Mouse (Mus musculus) ovary, postnatal 36 days (tissue): Measurements from ENCODE around the gene Emg1.
"Not testable (repeated sequence)": the region's sequence is repeated elsewhere in the genome, so short reads cannot be mapped to it uniquely, and the experiment has no call there.

Source experiments
- DNase-seq: peaks from one replicate; pipeline ENCODE4 v3.0.0; 2022; ENCODE audit warnings: low spot score, mixed read lengths

The Emg1 gene

DNA sequence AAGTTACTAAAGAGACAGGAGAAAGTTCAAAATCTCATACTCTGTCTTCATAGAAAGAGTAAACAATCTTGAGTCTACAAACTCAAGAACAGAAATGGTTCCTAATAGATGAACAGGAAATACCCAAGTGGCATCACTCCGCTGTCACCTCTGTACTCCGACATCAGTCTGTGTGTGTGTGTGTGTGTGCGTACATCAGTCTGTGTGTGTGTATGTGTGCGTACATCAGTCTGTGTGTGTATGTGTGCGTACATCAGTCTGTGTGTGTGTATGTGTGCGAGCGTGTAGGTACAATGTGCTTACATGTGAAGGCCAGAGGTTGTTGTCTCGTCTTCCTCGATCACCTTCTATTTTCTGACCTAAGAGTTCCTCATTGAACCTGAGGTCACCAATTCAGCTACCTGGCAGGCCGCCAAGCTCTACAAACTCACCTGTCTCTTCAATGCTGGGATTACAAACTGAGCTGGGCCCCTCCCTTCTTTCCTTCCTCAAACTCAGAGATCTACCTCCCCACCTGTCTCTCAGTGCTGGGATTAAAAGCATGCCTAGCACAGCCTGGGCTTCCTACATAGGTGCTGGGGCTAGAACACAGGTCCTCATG is 3.6 kb downstream of the Emg1 start:
- no peak for DNase-seq

- DNase-seq: no peak
Measured at GRCm38 (mm10) chr6:124706061-124706627, 5.8 kb downstream of the Emg1 start.

GRCm38 (mm10) chr6:124704417-124704816 is 7.6 kb downstream of the Emg1 start:
- DNase-seq: no peak

GRCm38 (mm10) chr6:124703789-124704188 is 8.2 kb downstream of the Emg1 start:
- no peak for DNase-seq

GRCm38 (mm10) chr6:124702784-124703103 is 9.2 kb downstream of the Emg1 start:
- peak; percentile 66 for DNase-seq

- no peak for DNase-seq
Measured at GRCm38 (mm10) chr6:124702102-124702783, 9.7 kb downstream of the Emg1 start.

- DNase-seq: no peak
Measured at GRCm38 (mm10) chr6:124701338-124701737, 10.6 kb downstream of the Emg1 start.

GRCm38 (mm10) chr6:124699962-124700610 is 11.9 kb downstream of the Emg1 start:
- DNase-seq: peak; percentile 54

GRCm38 (mm10) chr6:124699366-124699765 is 12.6 kb downstream of the Emg1 start:
- no peak for DNase-seq

DNA sequence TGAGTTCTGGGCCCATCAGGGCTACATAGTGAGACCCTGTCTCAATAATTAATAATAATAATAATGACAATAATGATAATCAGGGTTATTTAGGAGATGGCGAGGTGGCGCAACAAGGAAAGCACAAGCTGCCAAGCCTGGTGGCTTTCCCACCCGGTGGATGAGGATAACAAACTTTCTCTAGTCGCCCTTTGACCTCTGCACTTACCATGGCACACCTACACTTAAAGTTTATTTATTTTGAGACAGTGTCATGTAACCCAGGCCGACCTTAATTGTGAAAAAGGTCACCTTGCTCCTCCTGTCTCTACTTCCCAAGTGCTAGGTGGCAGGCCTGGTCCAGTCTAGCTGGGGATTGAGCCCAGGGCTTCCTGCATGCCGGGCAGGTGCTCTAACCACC is 13.2 kb downstream of the Emg1 start:
- DNase-seq: no peak

- no peak for DNase-seq
Measured at GRCm38 (mm10) chr6:124696441-124697150, 15.4 kb downstream of the Emg1 start.

DNA sequence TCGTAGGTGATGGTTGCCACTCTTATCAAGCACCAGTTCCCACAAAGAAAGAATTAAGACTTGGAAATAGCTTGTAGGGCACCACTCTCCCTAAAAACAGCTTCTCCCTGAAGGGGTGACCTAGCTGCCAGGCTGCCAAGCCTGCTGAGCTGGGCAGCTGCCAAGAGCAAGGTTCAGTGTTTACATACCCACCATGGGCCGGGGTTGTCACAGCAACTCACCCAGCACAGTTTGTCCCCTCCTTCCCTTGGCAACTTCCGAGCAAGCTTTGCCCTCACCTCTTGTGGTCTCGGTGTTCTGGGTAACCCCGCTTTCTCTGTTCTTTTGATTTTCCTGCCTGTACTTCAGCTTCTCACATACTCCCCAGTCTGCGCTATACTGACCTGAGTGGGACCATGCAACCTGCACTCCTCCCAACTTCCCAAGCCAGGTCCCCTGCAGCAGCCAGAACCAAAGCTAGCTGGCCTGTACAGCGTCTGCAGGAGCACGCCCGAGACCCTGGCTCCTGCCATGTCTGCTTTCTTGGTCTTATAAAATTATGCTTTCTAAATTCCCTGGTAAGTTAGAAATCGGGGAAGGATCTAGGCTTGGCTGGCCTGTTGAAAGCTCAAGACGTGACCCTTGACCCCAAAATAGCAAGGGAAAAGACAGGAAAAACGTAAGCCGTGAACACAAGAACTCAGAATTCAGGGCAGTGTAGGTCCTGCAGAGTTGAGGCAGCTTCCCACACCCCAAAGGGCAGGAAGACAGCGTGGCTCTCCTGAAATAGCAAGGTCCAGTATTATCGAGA is 17.6 kb downstream of the Emg1 start:
- DNase-seq: peak; percentile 77

DNA sequence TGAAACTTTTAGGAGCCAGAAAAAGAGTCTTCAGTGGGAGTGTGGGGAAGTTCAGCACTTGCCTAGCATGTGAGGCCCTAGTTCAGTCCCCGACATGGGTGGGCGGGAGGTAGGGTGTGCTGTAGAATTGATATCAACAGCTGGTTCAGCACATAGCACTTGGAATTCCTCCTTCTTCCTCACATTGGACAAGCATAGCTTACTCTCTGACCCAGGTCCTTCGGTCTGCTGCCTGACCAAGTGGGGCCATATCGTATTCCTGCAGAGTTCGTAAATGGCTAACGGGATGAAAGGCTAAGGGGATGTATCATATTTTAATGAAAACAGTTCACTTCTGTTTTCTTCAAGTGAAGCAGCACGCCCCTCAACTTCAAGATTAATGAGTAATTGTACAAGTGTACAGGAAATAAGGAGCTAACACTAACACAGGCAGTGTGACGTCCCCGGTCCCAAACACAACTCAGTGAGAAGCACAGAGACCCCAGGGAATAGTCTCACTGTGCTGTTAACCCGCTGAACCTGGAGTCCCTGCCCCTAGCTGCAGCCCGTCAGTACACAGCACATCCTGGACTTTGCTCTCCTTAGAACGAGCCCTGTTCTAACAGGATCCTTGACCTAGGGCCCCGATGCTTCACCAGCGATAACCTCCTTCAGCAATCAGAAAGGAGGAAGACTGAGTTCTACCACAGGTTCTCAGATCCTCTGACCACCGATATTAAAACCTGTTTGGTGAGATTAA is 18.6 kb downstream of the Emg1 start:
- DNase-seq: no peak

DNA sequence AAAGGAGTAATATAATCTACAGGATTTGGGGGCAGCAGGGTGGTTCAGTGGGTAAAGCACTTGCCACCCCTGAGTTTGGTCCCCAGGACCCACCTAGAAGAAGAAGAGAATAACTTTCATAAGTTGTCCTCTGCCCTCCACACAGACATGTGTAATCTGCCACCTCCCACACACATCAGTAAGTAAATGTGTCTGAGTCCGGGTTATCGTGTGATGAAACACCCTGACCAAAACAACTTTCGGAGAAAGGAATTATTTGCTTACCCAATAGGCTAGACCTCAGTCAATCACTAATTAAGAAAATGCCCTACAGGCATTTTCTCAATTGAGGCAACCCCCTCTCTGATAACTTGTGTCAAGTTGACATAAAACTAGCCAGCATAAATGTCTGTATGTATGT is 21.5 kb downstream of the Emg1 start:
- DNase-seq: no peak

- no peak for DNase-seq
Measured at GRCm38 (mm10) chr6:124689011-124689410, 23.0 kb downstream of the Emg1 start.

DNA sequence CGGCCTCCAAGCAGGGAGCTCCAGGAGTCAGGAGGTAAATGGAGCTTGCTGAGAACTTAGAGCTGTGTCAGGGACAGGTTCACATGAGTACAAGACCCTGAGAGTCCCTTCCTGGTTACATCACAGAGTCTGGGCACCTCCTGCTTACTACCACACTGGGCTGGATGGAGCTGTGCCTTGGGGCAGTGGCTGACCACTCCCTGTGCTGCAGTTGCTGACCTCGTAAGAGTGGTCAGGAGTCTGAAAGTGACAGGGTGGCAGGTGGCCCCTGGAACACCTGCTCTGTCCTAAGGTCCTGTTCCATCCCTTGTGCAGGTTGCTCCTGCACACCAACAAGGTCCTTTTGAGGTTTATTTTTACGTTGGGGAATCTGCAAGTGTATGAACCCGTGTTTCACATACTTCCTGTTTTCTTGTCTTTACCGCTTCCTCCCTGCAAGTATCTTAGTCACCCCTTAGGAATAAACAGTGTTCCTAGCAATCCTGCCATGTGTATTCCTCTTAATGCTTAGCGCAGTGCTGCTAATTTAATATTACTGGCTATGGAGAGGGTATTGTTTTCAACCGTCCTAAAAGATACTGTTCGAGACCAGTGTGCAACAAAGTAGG is 23.7 kb downstream of the Emg1 start:
- no peak for DNase-seq

GRCm38 (mm10) chr6:124686644-124687043 is 25.3 kb downstream of the Emg1 start:
- not testable (repeated sequence) for DNase-seq

DNA sequence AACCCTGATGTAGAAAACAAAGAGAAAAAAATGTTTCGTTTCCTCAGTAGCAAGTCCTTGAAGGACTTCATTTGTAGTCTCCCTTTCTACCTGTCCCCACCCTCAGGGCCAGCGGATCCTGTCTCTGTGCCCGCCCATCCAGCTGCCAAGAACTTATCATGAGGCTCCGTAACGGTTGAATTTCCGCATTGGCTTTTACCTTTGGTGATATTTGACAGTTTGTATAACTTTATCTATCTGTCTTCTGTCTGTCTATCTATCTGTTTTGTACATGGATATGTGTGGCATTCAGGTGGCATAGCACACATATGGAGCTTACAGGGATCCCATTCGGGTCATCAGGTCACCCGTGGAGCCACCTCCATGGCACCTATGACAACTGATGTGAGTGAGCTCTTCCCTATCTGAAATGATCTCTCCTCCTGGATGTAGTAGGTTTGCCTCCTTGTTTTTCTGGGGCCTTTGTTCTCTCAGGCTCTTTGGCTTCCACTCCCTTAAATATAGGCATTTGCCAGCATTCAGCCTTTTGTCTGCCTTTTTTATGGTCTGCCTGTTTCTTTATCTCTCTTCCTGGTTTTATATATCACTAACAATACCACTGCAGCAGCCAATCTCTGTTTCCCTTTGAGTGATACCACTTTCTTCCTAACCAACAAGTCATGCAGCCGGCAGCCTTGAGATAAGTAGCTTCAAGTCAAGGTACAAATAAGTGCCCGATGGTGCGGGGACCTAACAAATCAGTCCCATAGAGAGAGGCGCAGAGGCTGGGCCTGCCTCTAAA is 26.2 kb downstream of the Emg1 start:
- DNase-seq: no peak

GRCm38 (mm10) chr6:124683591-124684417 is 28.2 kb downstream of the Emg1 start:
- DNase-seq: peak; percentile 54
